Comparison of ENCODE assay signal across 9 mouse cellular contexts in genomic region chr11:78956260-78956659, GRCm38 (mm10). TPM values are rescaled to one million over a fixed set of nuclear protein-coding genes. Genes with fewer than 3 reads are reported as not detected.
A peak's percentile ranks its signal among the peaks of the same experiment; 100 is the strongest.
DNase-seq lines count a peak whose midpoint lies in the region; ATAC-seq and TF ChIP-seq lines count a peak whose summit lies in the region.
"Had no signal": no experiment of that assay in that cellular context is flagged by ENCODE, and none has a peak within 500 bp of the region (broad histone marks: within the 10 kb centered on the region; RNA-seq: fewer than 3 reads in every experiment).

No protein-coding gene starts in this region.

- H3K4me3 ChIP-seq in heart, adult 2 months: no peak overlapping the region
- no peak overlapping the region for H3K4me3 ChIP-seq in heart, embryonic 12.5 days
- H3K4me3 ChIP-seq in heart, postnatal 0 days (ENCODE audit: low read depth, low read length): no peak overlapping the region
- H3K4me3 ChIP-seq in testis, adult 2 months (ENCODE audit: control insufficient read depth, low read depth, low read length): no peak overlapping the region
- H3K4me3 ChIP-seq: neural tube, embryonic 13.5 days had no signal

- no peak overlapping the region for H3K4me2 ChIP-seq in heart, embryonic 12.5 days
- no peak overlapping the region for H3K4me2 ChIP-seq in heart, postnatal 0 days (ENCODE audit: low read depth, low read length)
- H3K4me2 ChIP-seq: neural tube, embryonic 13.5 days had no signal

- TF ChIP-seq POLR2A in heart, adult 2 months (IDR thresholded peaks at IDR 0.05; ENCODE audit: insufficient read depth, low read depth, low read length): no peak
- TF ChIP-seq POLR2A in testis, adult 2 months (IDR thresholded peaks at IDR 0.05; ENCODE audit: control insufficient read depth, low read depth, low read length): no peak

- H3K36me3 ChIP-seq in heart, adult 2 months (ENCODE audit: control insufficient read depth, insufficient read depth, low read length): no peaks in the 10 kb centered on the region
- H3K36me3 ChIP-seq in heart, embryonic 12.5 days: no peaks in the 10 kb centered on the region
- H3K36me3 ChIP-seq in heart, postnatal 0 days (replicated peaks; ENCODE audit: control insufficient read depth, insufficient read depth, low read length): no peaks in the 10 kb centered on the region
- no peaks in the 10 kb centered on the region for H3K36me3 ChIP-seq in testis, adult 2 months (ENCODE audit: control insufficient read depth, insufficient read depth, low read length)
- H3K36me3 ChIP-seq: neural tube, embryonic 13.5 days had no signal

- peak; percentile 97 for TF ChIP-seq CTCF in heart, adult 2 months (IDR thresholded peaks at IDR 0.05)
- TF ChIP-seq CTCF in heart, postnatal 0 days (IDR thresholded peaks at IDR 0.05; ENCODE audit: low read depth): peak; percentile 83
- TF ChIP-seq CTCF in testis, adult 2 months (IDR thresholded peaks at IDR 0.05; ENCODE audit: control insufficient read depth, insufficient read depth, insufficient replicate concordance, low read depth, low read length): peak; percentile 86

- DNase-seq in heart, adult 2 months: peak; percentile 70 to 83
- DNase-seq in adrenal gland, adult 2 months: peak; percentile 76
- DNase-seq in embryo, embryonic 10 days (ENCODE audit: low spot score): peak; percentile 84
- DNase-seq in heart, postnatal 0 days (ENCODE audit: low spot score): peak; percentile 52
- peak; percentile 35 to 93 for DNase-seq in left cerebral cortex, adult 8-10 months (ENCODE audit: low spot score in 2 of 2)
- DNase-seq in natural killer cell, adult 2 months (ENCODE audit: low spot score in 2 of 2): peak; percentile 54 to 68

- peak; percentile 59; the same call in 1 of the 2 replicates for TF ChIP-seq EP300 in heart, adult 2 months (IDR thresholded peaks at IDR 0.05; ENCODE audit: insufficient read depth, low read depth, low read length)
- TF ChIP-seq EP300 in heart, postnatal 0 days (IDR thresholded peaks at IDR 0.05; ENCODE audit: low read depth): no peak

- no peaks in the 10 kb centered on the region for H3K79me2 ChIP-seq in heart, adult 2 months (replicated peaks; ENCODE audit: control insufficient read depth, insufficient read depth, low read length)

- H3K9me3 ChIP-seq in heart, embryonic 12.5 days (replicated peaks): no peaks in the 10 kb centered on the region
- H3K9me3 ChIP-seq in heart, postnatal 0 days (replicated peaks; ENCODE audit: control insufficient read depth, low read length): no peaks in the 10 kb centered on the region
- H3K9me3 ChIP-seq: neural tube, embryonic 13.5 days had no signal

- no peaks in the 10 kb centered on the region for H3K27me3 ChIP-seq in heart, adult 2 months (ENCODE audit: control insufficient read depth, insufficient read depth, low read length)
- H3K27me3 ChIP-seq in heart, embryonic 12.5 days (replicated peaks): peaks cover 52% of the 10 kb centered on the region
- H3K27me3 ChIP-seq in heart, postnatal 0 days (ENCODE audit: control insufficient read depth, insufficient read depth, low read length): peaks cover 27% of the 10 kb centered on the region
- H3K27me3 ChIP-seq in testis, adult 2 months (ENCODE audit: control insufficient read depth, insufficient read depth, low read length): no peaks in the 10 kb centered on the region

- 13% methylated on average over 7 of the region's 7 CpGs for WGBS in heart, adult 2 months
- WGBS in heart, embryonic 12.5 days: 11% methylated on average over 7 of the region's 7 CpGs
- 5% methylated on average over 7 of the region's 7 CpGs for WGBS in heart, postnatal 0 days

- ATAC-seq in heart, embryonic 12.5 days (ENCODE audit: insufficient number of reproducible peaks, low FRiP score): no peak
- ATAC-seq in heart, postnatal 0 days (ENCODE audit: insufficient read depth, low read depth): no peak

- intact Hi-C loops in heart, adult 2 months (cut with DNase I): loop anchor here (1.0 to 10.0 kb wide), 4 partner anchors 33 to 401 kb away; partner anchors contain the start of gene Tmem97

- H3K4me1 ChIP-seq in heart, adult 2 months (ENCODE audit: control insufficient read depth, insufficient read depth, low read length): no peaks in the 10 kb centered on the region
- peaks cover 5% of the 10 kb centered on the region; the same call in 1 of the 2 replicates for H3K4me1 ChIP-seq in heart, embryonic 12.5 days (replicated peaks)
- no peaks in the 10 kb centered on the region for H3K4me1 ChIP-seq in heart, postnatal 0 days (ENCODE audit: control insufficient read depth, insufficient read depth)
- no peaks in the 10 kb centered on the region; the same call in 1 of the 2 replicates for H3K4me1 ChIP-seq in testis, adult 2 months (ENCODE audit: control insufficient read depth, insufficient read depth, low read length)

- no peak overlapping the region for H3K27ac ChIP-seq in heart, adult 2 months
- no peak overlapping the region for H3K27ac ChIP-seq in heart, embryonic 12.5 days (ENCODE audit: poor library complexity, severe bottlenecking)
- H3K27ac ChIP-seq in heart, postnatal 0 days (ENCODE audit: low read depth): no peak overlapping the region
- no peak overlapping the region for H3K27ac ChIP-seq in testis, adult 2 months (ENCODE audit: control insufficient read depth, insufficient read depth, low read depth, low read length)
- H3K27ac ChIP-seq: neural tube, embryonic 13.5 days had no signal

- no peak overlapping the region for H3K9ac ChIP-seq in heart, adult 2 months (ENCODE audit: low read depth, low read length)
- no peak overlapping the region for H3K9ac ChIP-seq in heart, embryonic 12.5 days
- no peak overlapping the region for H3K9ac ChIP-seq in heart, postnatal 0 days (replicated peaks; ENCODE audit: low read depth, low read length)
- H3K9ac ChIP-seq: neural tube, embryonic 13.5 days had no signal

RNA-seq across cellular contexts. Expression of gene Lgals9, which starts 28.5 kb away (rescaled TPM):
- 10 to 100 TPM; 20.7 to 23.1 TPM for total RNA-seq in heart, adult 2 months (2021)
- polyA plus RNA-seq in heart, adult 2 months (2012; rRNA removed): 49.5 and 93.4 TPM in 2 replicates
- 53.7 and 53.8 TPM in 2 replicates for polyA plus RNA-seq in heart, embryonic 12.5 days (2016; fragmentation: Nextera tagmentation; extraction: Ambion mirVana)
- total RNA-seq in adrenal gland, adult 2 months (2021): 10 to 100 TPM; 20.9 to 22.4 TPM
- polyA plus RNA-seq in adrenal gland, adult 2 months (2012; rRNA removed): 39.1 and 41.3 TPM in 2 replicates
- 125 and 155 TPM in 2 replicates for total RNA-seq in heart, postnatal 0 days (2014; rRNA removed; ENCODE audit: low replicate concordance)
- polyA plus RNA-seq in heart, postnatal 0 days (2015; fragmentation: Nextera tagmentation; extraction: Ambion mirVana): 63.0 and 76.9 TPM in 2 replicates
- 10 to 100 TPM in 1 of 4 experiments, 1 to 10 TPM in 3; 4.8 to 13.3 (median 7.3) TPM for total RNA-seq in left cerebral cortex, adult 8-10 months (2022)
- 4.7 and 6.3 TPM in 2 replicates for polyA plus RNA-seq in testis, adult 2 months (2012; rRNA removed)

RNA-seq across cellular contexts. Expression of gene Nos2, which starts 35.7 kb away (rescaled TPM):
- total RNA-seq in heart, adult 2 months (2021): 1 to 10 TPM; 5.0 to 5.7 TPM
- 8.3 TPM in 2 replicates for polyA plus RNA-seq in heart, adult 2 months (2012; rRNA removed)
- 0.33 and 0.37 TPM in 2 replicates for polyA plus RNA-seq in heart, embryonic 12.5 days (2016; fragmentation: Nextera tagmentation; extraction: Ambion mirVana)
- total RNA-seq in adrenal gland, adult 2 months (2021): 1 to 10 TPM in 1 of 2 experiments, under 1 TPM in 1; 0.89 to 1.9 TPM
- polyA plus RNA-seq in adrenal gland, adult 2 months (2012; rRNA removed): 3.6 and 4.2 TPM in 2 replicates
- 0.19 and 0.53 TPM in 2 replicates for total RNA-seq in heart, postnatal 0 days (2014; rRNA removed; ENCODE audit: low replicate concordance)
- 1.7 and 1.8 TPM in 2 replicates for polyA plus RNA-seq in heart, postnatal 0 days (2015; fragmentation: Nextera tagmentation; extraction: Ambion mirVana)
- total RNA-seq in left cerebral cortex, adult 8-10 months (2022): under 1 TPM; 0.21 to 0.70 (median 0.49) TPM
- 0.61 and 0.70 TPM in 2 replicates for polyA plus RNA-seq in testis, adult 2 months (2012; rRNA removed)
